Mouse (Mus musculus) liver, embryonic 14.5 days (tissue): Measurements from ENCODE around the gene Fstl3.
A peak's percentile ranks its signal among the peaks of the same experiment; 100 is the strongest.

ENCODE experiments used
- CTCF ChIP-seq: IDR thresholded peaks from 2 replicates; pipeline ENCODE4 v1.5.1; 2016; ENCODE audit warnings: antibody characterized with exemption, low read depth, control low read depth
- EP300 ChIP-seq: IDR thresholded peaks from 2 replicates; pipeline ENCODE4 v1.6.1; 2016; ENCODE audit warnings: antibody characterized with exemption, low read depth

DNA sequence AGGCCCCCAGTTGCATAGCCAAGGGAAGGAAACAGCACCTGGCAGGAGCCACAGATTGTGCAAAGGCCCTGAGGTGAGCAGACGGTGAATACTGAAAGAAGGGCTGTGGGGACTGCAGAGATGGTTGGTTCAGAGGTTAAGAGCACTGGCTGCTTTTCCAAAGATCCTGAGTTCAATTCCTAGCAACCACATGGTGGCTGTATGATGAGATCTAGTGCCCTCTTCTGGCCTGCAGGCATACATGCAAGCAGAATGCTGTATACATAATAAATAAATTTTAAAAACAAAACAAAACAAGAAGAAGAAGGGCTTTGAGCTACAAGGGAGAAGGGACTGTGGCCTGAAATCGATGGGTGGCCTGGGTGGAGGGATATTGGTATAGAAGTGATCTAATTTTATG lies 40.0 kb downstream of the Fstl3 start:
- peak; percentile 44; the same call in 1 of the 2 replicates for TF ChIP-seq CTCF
- TF ChIP-seq EP300 = no peak
